Mouse (Mus musculus) heart, embryonic 15.5 days (tissue): ENCODE measurements around the gene Uqcr11. TPM values are rescaled to one million over a fixed set of nuclear protein-coding genes. Genes with fewer than 3 reads are reported as not detected.
A peak's percentile ranks its signal among the peaks of the same experiment; 100 is the strongest.

Experiments
- ATAC-seq: fragments of 200-750 bp; cut with Nextera tagmentation; replicated peaks from 2 replicates; pipeline ENCODE4 v1.8.0; 2017; ENCODE audit warnings: low read depth, moderate TSS enrichment; ENCODE audit not compliant: insufficient number of reproducible peaks, insufficient read depth, low FRiP score
- H3K27ac ChIP-seq: fragments of 300-500 bp; sonication (generic); 2 replicates; pipeline ENCODE4 v1.5.1; 2015; ENCODE audit warnings: mild to moderate bottlenecking, inconsistent platforms
- H3K27me3 ChIP-seq: fragments of 300-500 bp; sonication (generic); 2 replicates; pipeline ENCODE4 v1.6.1; 2015; ENCODE audit warnings: inconsistent platforms
- H3K36me3 ChIP-seq: fragments of 300-500 bp; sonication (generic); 2 replicates; pipeline ENCODE4 v1.6.1; 2015; ENCODE audit warnings: mild to moderate bottlenecking, inconsistent platforms
- H3K4me1 ChIP-seq: fragments of 300-500 bp; sonication (generic); replicated peaks from 2 replicates; pipeline ENCODE4 v1.6.1; 2015; ENCODE audit warnings: inconsistent platforms
- H3K4me2 ChIP-seq: fragments of 300-500 bp; sonication (generic); 2 replicates; pipeline ENCODE4 v1.6.1; 2015; ENCODE audit warnings: inconsistent platforms, mild to moderate bottlenecking, moderate library complexity
- H3K4me3 ChIP-seq: fragments of 300-500 bp; sonication (generic); 2 replicates; pipeline ENCODE4 v1.5.1; 2015; ENCODE audit warnings: mild to moderate bottlenecking, inconsistent platforms
- H3K9ac ChIP-seq: fragments of 300-500 bp; sonication (generic); 2 replicates; pipeline ENCODE4 v1.6.1; 2015; ENCODE audit warnings: mild to moderate bottlenecking, inconsistent platforms
- H3K9me3 ChIP-seq: fragments of 300-500 bp; sonication (generic); replicated peaks from 2 replicates; pipeline ENCODE4 v1.6.1; 2016; ENCODE audit warnings: inconsistent platforms
- WGBS: fragments of 180-500 bp; shearing (Covaris S2); methylation state at CpG from one replicate; pipeline ENCODE4 v1.1.7; 2015; ENCODE audit warnings: mixed read lengths; 5-methylcytosine and 5-hydroxymethylcytosine counted together
- polyA plus RNA-seq: library from polyadenylated mRNA; unstranded; fragments of >200 nt; fragmentation: Nextera tagmentation; extraction: Ambion mirVana; gene quantifications from 2 replicates; pipeline ENCODE4 v1.2.1, GENCODE M21; 2015

Uqcr11 gene
- polyA plus RNA-seq, 1 experiment from 2014 or later: 1,535 TPM

- no peak for ATAC-seq
- Histone ChIP-seq H3K27ac (peak overlapping the region; percentile 100), H3K4me3 (peak overlapping the region; percentile 93), H3K9ac (peak overlapping the region; percentile 56), H3K9me3 (no peaks in the 10 kb centered on the region), H3K4me2 (peak overlapping the region; percentile 89), H3K27me3 (no peaks in the 10 kb centered on the region), H3K36me3 (peaks cover 49% of the 10 kb centered on the region), H3K4me1 (peaks cover 27% of the 10 kb centered on the region)
- 48% methylated on average over 8 of the region's 8 CpGs for WGBS
These were observed 9.0 kb downstream of the Uqcr11 start for GRCm38 (mm10) chr10:80397524-80398173.

GRCm38 (mm10) chr10:80396822-80397523 lies 9.7 kb downstream of the Uqcr11 start:
- no peaks in the 10 kb centered on the region for H3K9me3 ChIP-seq
- peak overlapping the region; percentile 89 for H3K4me2 ChIP-seq
- peak overlapping the region; percentile 56 for H3K9ac ChIP-seq
- peak overlapping the region; percentile 100 for H3K27ac ChIP-seq
- peak overlapping the region; percentile 93 for H3K4me3 ChIP-seq
- no peaks in the 10 kb centered on the region for H3K27me3 ChIP-seq
- ATAC-seq: no peak
- peaks cover 50% of the 10 kb centered on the region for H3K36me3 ChIP-seq
- WGBS: 86% methylated on average over 11 of the region's 11 CpGs
- H3K4me1 ChIP-seq: peaks cover 27% of the 10 kb centered on the region

- Histone ChIP-seq H3K4me1 (peaks cover 19% of the 10 kb centered on the region), H3K4me3 (no peak overlapping the region), H3K9me3 (no peaks in the 10 kb centered on the region), H3K9ac (no peak overlapping the region), H3K27ac (no peak overlapping the region), H3K36me3 (peaks cover 58% of the 10 kb centered on the region), H3K27me3 (no peaks in the 10 kb centered on the region), H3K4me2 (no peak overlapping the region)
- 94% methylated on average over 35 of the region's 35 CpGs for WGBS
- no peak for ATAC-seq
These were observed 11.5 kb downstream of the Uqcr11 start for GRCm38 (mm10) chr10:80395025-80395627.

GRCm38 (mm10) chr10:80392687-80393086 lies 13.9 kb downstream of the Uqcr11 start:
- peaks cover 20% of the 10 kb centered on the region for H3K4me1 ChIP-seq
- H3K27ac ChIP-seq: no peak overlapping the region
- H3K9me3 ChIP-seq: no peaks in the 10 kb centered on the region
- H3K27me3 ChIP-seq: no peaks in the 10 kb centered on the region
- no peak overlapping the region for H3K9ac ChIP-seq
- H3K4me3 ChIP-seq: no peak overlapping the region
- H3K36me3 ChIP-seq: peaks cover 58% of the 10 kb centered on the region
- no peak for ATAC-seq
- H3K4me2 ChIP-seq: no peak overlapping the region
- whole genome bisulfite sequencing: 89% methylated on average over 5 of the region's 5 CpGs

- Histone ChIP-seq H3K36me3 (peaks cover 54% of the 10 kb centered on the region), H3K4me2 (no peak overlapping the region), H3K4me1 (peaks cover 19% of the 10 kb centered on the region), H3K9me3 (no peaks in the 10 kb centered on the region), H3K9ac (no peak overlapping the region), H3K27ac (no peak overlapping the region), H3K4me3 (no peak overlapping the region), H3K27me3 (no peaks in the 10 kb centered on the region)
- WGBS: 82% methylated on average over 9 of the region's 9 CpGs
- ATAC-seq: no peak
These were observed 15.9 kb downstream of the Uqcr11 start for GRCm38 (mm10) chr10:80390697-80391096.

GRCm38 (mm10) chr10:80389185-80389708 lies 17.4 kb downstream of the Uqcr11 start:
- 65% methylated on average over 4 of the region's 4 CpGs for WGBS
- H3K27me3 ChIP-seq: no peaks in the 10 kb centered on the region
- ATAC-seq: no peak
- H3K27ac ChIP-seq: no peak overlapping the region
- no peak overlapping the region for H3K4me2 ChIP-seq
- no peak overlapping the region for H3K9ac ChIP-seq
- no peaks in the 10 kb centered on the region for H3K9me3 ChIP-seq
- peaks cover 34% of the 10 kb centered on the region for H3K4me1 ChIP-seq
- H3K36me3 ChIP-seq: peaks cover 40% of the 10 kb centered on the region
- H3K4me3 ChIP-seq: no peak overlapping the region

- Histone ChIP-seq H3K9ac (no peak overlapping the region), H3K4me1 (peaks cover 39% of the 10 kb centered on the region), H3K4me3 (0 out of 2 replicates have a peak overlapping the region, but pooled peaks have one; percentile 91), H3K27ac (no peak overlapping the region), H3K27me3 (no peaks in the 10 kb centered on the region), H3K4me2 (no peak overlapping the region), H3K9me3 (no peaks in the 10 kb centered on the region), H3K36me3 (peaks cover 38% of the 10 kb centered on the region)
- ATAC-seq: no peak
- 38% methylated on average over 2 of the region's 2 CpGs for WGBS
These were observed 17.9 kb downstream of the Uqcr11 start for GRCm38 (mm10) chr10:80388731-80389130.

GRCm38 (mm10) chr10:80387522-80387959 lies 19.1 kb downstream of the Uqcr11 start, which contains the start of gene Mex3d:
Gene Mex3d (minus strand): TSS chr10:80387659.
- Histone ChIP-seq H3K9ac (peak within 1 kb of the TSS; percentile 97), H3K9me3 (no peaks in the 10 kb centered on the region), H3K27ac (peak within 1 kb of the TSS; percentile 82), H3K4me2 (peak within 1 kb of the TSS; percentile 93), H3K4me3 (peak within 1 kb of the TSS; percentile 91), H3K36me3 (peaks cover 27% of the 10 kb centered on the region), H3K4me1 (peaks cover 46% of the 10 kb centered on the region), H3K27me3 (no peaks in the 10 kb centered on the region)
- peak; percentile 78 for ATAC-seq
- 0% methylated on average over 4 of the region's 61 CpGs for WGBS

- WGBS: under 1% methylated on average over 75 of the region's 94 CpGs
- Histone ChIP-seq H3K27me3 (no peaks in the 10 kb centered on the region), H3K4me2 (peak overlapping the region; percentile 93), H3K4me1 (peaks cover 46% of the 10 kb centered on the region), H3K4me3 (peak overlapping the region; percentile 91), H3K36me3 (peaks cover 27% of the 10 kb centered on the region), H3K9ac (peak overlapping the region; percentile 97), H3K27ac (peak overlapping the region; percentile 82), H3K9me3 (no peaks in the 10 kb centered on the region)
- ATAC-seq: 0 out of 2 replicates have a peak, but pooled peaks have one; percentile 9
These were observed 19.7 kb downstream of the Uqcr11 start for GRCm38 (mm10) chr10:80386735-80387471.

GRCm38 (mm10) chr10:80385811-80386734 lies 20.6 kb downstream of the Uqcr11 start:
- H3K9ac ChIP-seq: peak overlapping the region; percentile 97
- H3K36me3 ChIP-seq: peaks cover 27% of the 10 kb centered on the region
- ATAC-seq: peak; percentile 45; the same call in 1 of the 2 replicates
- peak overlapping the region; percentile 82 for H3K27ac ChIP-seq
- WGBS: 2% methylated on average over 34 of the region's 34 CpGs
- no peaks in the 10 kb centered on the region for H3K9me3 ChIP-seq
- H3K4me1 ChIP-seq: peaks cover 46% of the 10 kb centered on the region
- H3K4me3 ChIP-seq: peak overlapping the region; percentile 91
- no peaks in the 10 kb centered on the region for H3K27me3 ChIP-seq
- peak overlapping the region; percentile 93 for H3K4me2 ChIP-seq
